Mouse (Mus musculus) neural tube, embryonic 15.5 days (tissue): ENCODE measurements around the gene Rbm19. TPM values are rescaled to one million over a fixed set of nuclear protein-coding genes. Genes with fewer than 3 reads are reported as not detected.
A peak's percentile ranks its signal among the peaks of the same experiment; 100 is the strongest.
"Not testable (repeated sequence)": the region's sequence is repeated elsewhere in the genome, so short reads cannot be mapped to it uniquely, and the experiment has no call there.

ENCODE experiments used
- ATAC-seq: fragments of 200-750 bp; cut with Nextera tagmentation; 2 replicates; pipeline ENCODE4 v1.8.0; 2017; ENCODE audit warnings: mild to moderate bottlenecking, moderate TSS enrichment, moderate library complexity; ENCODE audit not compliant: low FRiP score
- H3K27ac ChIP-seq: fragments of 300-500 bp; sonication (generic); replicated peaks from 2 replicates; pipeline ENCODE4 v1.5.1; 2015; ENCODE audit warnings: mild to moderate bottlenecking, inconsistent platforms
- H3K27me3 ChIP-seq: fragments of 300-500 bp; sonication (generic); replicated peaks from 2 replicates; pipeline ENCODE4 v1.6.1; 2015; ENCODE audit warnings: inconsistent platforms
- H3K36me3 ChIP-seq: fragments of 300-500 bp; sonication (generic); 2 replicates; pipeline ENCODE4 v1.6.1; 2015; ENCODE audit warnings: inconsistent platforms
- H3K4me1 ChIP-seq: fragments of 300-500 bp; sonication (generic); 2 replicates; pipeline ENCODE4 v1.6.1; 2015; ENCODE audit warnings: inconsistent platforms
- H3K4me2 ChIP-seq: fragments of 300-500 bp; sonication (generic); 2 replicates; pipeline ENCODE4 v1.6.1; 2015; ENCODE audit warnings: inconsistent platforms, mild to moderate bottlenecking, moderate library complexity
- H3K4me3 ChIP-seq: fragments of 300-500 bp; sonication (generic); replicated peaks from 2 replicates; pipeline ENCODE4 v1.5.1; 2015; ENCODE audit warnings: mild to moderate bottlenecking, inconsistent platforms
- H3K9ac ChIP-seq: fragments of 300-500 bp; sonication (generic); replicated peaks from 2 replicates; pipeline ENCODE4 v1.6.1; 2015; ENCODE audit warnings: mild to moderate bottlenecking, inconsistent platforms
- H3K9me3 ChIP-seq: fragments of 300-500 bp; sonication (generic); replicated peaks from 2 replicates; pipeline ENCODE4 v1.6.1; 2016; ENCODE audit warnings: inconsistent platforms
- WGBS: fragments of 180-500 bp; shearing (Covaris S2); methylation state at CpG from one replicate; pipeline ENCODE4 v1.1.7; 2015; ENCODE audit warnings: mixed read lengths; 5-methylcytosine and 5-hydroxymethylcytosine counted together
- polyA plus RNA-seq: library from polyadenylated mRNA; unstranded; fragments of >200 nt; fragmentation: Nextera tagmentation; extraction: Ambion mirVana; gene quantifications from 2 replicates; pipeline ENCODE4 v1.2.1, GENCODE M21; 2015

The Rbm19 gene
- polyA plus RNA-seq, 1 experiment from 2014 or later = 18.7 TPM

DNA sequence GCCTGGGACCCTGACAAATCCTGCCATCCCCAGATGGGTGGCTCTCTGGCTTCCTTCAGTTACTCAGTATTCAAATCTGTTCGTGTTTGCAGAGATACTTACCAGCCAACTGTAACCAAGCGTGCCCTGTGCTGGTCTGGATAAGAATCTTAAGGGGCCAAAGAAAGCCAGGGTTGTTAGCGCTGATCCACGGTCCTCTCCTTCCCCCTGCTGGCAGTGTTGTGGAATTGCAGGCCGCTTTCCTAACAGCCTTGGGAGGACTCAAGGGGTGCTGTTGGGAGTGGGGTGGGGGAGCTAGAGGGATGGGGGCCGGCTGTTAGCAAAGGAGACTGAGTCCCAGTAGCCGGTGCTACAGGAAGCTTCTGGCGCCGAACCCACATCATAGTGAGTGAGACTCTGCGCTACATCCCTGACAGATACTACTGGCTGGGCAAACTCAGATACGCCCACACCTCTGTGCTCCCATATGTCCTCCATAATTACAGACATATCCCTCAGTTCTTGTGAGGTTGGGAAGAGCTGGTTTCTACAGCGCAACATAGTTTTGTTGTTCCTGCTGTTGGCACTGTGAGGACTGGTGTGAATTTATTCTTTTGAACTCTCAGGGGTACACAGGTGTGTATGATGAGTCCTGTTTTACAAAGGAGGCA is 9.7 kb upstream of the Rbm19 start:
- Histone ChIP-seq H3K4me2 (no peak overlapping the region), H3K36me3 (no peaks in the 10 kb centered on the region), H3K27ac (no peak overlapping the region), H3K9me3 (no peaks in the 10 kb centered on the region), H3K27me3 (peaks cover 12% of the 10 kb centered on the region; the same call in 1 of the 2 replicates), H3K9ac (no peak overlapping the region), H3K4me1 (no peaks in the 10 kb centered on the region), H3K4me3 (no peak overlapping the region)
- 35% methylated on average over 12 of the region's 12 CpGs for WGBS
- ATAC-seq = no peak

DNA sequence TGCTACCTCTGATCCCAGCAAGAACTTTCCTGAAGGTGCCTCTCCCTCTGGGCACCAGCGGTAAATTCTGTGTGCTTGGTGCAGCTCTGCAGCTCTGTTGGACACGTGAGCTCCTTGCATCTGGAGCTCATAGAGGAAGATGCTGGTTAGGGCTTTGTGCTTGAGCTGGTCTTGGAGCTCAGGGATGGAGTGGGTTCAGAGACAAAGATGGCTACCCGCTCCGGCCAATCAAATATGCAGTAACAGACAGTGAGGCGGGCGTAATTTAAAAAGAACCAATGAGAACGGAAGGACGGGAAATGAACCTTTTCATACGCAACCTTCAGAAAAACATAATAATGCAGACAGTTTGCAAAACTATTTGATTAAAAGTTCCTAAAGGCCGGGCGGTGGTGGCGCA is 1.9 kb upstream of the Rbm19 start:
- ATAC-seq = no peak
- Histone ChIP-seq H3K9ac (no peak overlapping the region), H3K27me3 (no peaks in the 10 kb centered on the region; the same call in 1 of the 2 replicates), H3K9me3 (no peaks in the 10 kb centered on the region), H3K4me3 (no peak overlapping the region), H3K27ac (no peak overlapping the region), H3K36me3 (peaks cover 8% of the 10 kb centered on the region), H3K4me2 (no peak overlapping the region), H3K4me1 (peaks cover 8% of the 10 kb centered on the region)
- WGBS = 85% methylated on average over 12 of the region's 12 CpGs

DNA sequence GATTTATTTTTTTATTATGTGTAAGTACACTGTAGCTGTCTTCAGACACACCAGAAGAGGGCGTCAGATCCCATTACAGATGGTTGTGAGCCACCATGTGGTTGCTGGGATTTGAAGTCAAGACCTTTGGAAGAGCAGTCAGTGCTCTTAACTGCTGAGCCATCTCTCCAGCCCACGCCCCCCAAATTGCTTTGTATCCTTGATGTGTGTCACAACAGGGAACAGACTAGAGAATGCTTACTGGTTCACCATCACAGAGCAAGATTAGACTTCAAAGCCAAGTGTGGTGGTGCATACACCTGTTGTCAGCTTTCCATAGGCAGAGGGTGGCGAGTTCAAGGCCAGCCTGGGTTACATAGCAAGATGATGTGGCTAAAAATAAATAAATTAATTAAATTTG is 896 bp downstream of the Rbm19 start:
- Histone ChIP-seq H3K4me2 (peak overlapping the region; percentile 94), H3K4me3 (peak overlapping the region; percentile 83), H3K36me3 (peaks cover 36% of the 10 kb centered on the region)
- 52% methylated on average over 3 of the region's 3 CpGs for WGBS
- not testable (repeated sequence) for ATAC-seq, H3K9me3 ChIP-seq, H3K9ac ChIP-seq, H3K27me3 ChIP-seq, H3K4me1 ChIP-seq, H3K27ac ChIP-seq

DNA sequence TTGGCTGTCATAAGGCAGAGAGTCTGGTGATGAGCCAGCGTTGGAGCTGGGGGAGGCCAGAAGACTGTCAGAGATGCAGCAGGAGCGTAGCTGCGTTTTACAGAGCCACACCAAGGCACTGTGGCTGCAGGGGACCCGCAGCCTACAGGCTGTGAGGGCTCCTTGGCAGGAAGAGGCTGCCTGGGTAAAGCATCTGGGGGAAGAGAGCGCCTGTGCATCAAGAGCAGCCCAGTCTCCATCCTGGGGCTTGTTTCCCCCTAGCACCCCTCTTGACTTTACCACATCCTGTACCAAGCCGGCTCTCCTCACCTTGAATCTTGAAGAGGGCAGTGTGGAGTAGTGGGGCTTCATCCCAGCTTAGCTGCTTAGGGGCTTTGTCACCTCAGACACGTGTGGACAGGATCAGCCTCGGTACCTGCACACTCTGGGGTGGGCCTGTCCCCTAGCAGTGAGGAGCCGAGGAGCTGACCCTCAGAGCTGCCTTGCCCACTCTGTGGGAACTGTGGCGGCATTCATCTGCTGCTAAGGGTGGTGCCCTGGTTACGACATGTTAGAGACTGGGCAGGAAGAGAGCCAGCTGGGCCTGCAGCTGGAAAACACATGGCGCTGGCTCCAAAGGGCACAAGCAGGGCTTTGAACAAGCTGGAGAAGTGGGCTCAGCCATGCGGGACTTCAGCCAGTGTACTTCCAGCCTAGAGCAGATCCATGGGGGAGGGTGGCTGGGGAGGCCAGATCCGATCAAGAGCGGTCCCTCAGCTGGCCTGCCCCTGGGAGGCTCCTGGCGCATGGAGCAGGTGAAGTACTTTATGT is 8.8 kb downstream of the Rbm19 start:
- no peaks in the 10 kb centered on the region for H3K9me3 ChIP-seq
- no peaks in the 10 kb centered on the region for H3K4me1 ChIP-seq
- WGBS = 89% methylated on average over 16 of the region's 16 CpGs
- H3K27me3 ChIP-seq = no peaks in the 10 kb centered on the region
- H3K4me2 ChIP-seq = no peak overlapping the region
- H3K9ac ChIP-seq = no peak overlapping the region
- no peak overlapping the region for H3K4me3 ChIP-seq
- peaks cover 86% of the 10 kb centered on the region for H3K36me3 ChIP-seq
- no peak for ATAC-seq
- no peak overlapping the region for H3K27ac ChIP-seq

DNA sequence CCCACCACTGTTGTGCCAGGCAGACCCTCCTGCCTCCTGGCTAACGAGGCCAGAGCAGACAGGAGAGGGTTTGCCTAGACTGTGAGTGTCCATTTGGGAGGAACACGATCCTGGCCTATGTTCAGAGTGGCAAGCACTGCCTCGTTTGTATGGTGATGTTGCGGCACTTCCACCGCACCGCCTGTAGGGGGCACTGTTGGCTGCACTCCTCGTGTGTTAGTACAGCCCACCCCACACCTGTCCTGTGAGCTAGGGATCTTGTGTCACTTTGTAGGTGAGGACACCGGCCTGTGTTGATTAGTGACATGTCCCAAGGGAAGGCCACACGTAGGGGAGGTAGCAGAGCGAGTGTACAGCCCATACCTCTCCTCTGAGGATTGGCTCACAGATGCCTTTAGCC is 11.4 kb downstream of the Rbm19 start:
- H3K36me3 ChIP-seq = peaks cover 66% of the 10 kb centered on the region
- H3K4me1 ChIP-seq = no peaks in the 10 kb centered on the region
- H3K9ac ChIP-seq = no peak overlapping the region
- no peaks in the 10 kb centered on the region for H3K27me3 ChIP-seq
- WGBS = 55% methylated on average over 10 of the region's 10 CpGs
- ATAC-seq = no peak
- H3K4me2 ChIP-seq = no peak overlapping the region
- H3K9me3 ChIP-seq = no peaks in the 10 kb centered on the region
- H3K4me3 ChIP-seq = no peak overlapping the region
- no peak overlapping the region for H3K27ac ChIP-seq

DNA sequence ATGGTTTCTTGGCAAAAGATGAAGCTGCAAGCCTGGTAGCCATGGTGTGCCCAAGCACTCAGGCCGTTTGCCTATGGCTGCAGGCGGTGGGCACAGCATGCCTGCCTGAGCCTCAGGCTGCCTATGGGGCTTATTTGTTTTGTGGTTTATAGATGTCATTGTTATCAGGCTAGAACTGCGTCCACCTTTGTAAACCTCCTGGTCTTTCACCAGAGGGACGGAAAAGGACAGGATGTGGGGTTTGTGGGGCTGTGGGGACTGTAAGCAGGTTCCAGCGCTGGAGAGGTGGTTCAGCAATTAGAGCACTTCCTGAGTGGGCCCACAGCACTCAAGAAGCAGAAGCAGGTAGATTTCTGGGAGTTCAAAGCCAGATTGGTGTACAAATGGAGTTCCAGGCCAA is 12.2 kb downstream of the Rbm19 start:
- H3K4me1 ChIP-seq = no peaks in the 10 kb centered on the region
- no peaks in the 10 kb centered on the region for H3K27me3 ChIP-seq
- H3K27ac ChIP-seq = no peak overlapping the region
- peaks cover 62% of the 10 kb centered on the region for H3K36me3 ChIP-seq
- no peak overlapping the region for H3K4me3 ChIP-seq
- 82% methylated on average over 5 of the region's 5 CpGs for WGBS
- no peak for ATAC-seq
- H3K9me3 ChIP-seq = no peaks in the 10 kb centered on the region
- H3K9ac ChIP-seq = no peak overlapping the region
- H3K4me2 ChIP-seq = no peak overlapping the region

DNA sequence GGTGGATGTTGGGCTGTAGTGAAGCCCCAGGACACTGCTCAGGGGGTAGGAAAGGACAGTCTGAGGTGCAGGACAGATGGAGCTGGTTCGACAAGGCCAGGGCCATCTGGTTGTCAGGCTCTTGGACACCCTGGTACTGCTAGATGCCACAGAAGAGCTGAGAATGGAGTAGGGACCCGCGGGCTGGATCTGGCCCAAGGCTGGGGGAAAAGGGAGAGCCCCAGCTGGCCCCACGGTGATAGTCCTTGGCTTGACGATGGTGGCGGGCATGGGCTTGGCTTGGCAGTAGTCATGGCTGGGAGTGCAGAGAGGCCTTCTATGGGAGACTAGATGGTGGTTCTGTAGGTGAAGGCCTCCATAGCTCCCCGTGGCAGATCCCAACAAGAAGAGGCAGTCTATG is 12.8 kb downstream of the Rbm19 start:
- Histone ChIP-seq H3K27ac (no peak overlapping the region), H3K4me2 (no peak overlapping the region), H3K27me3 (no peaks in the 10 kb centered on the region), H3K4me1 (no peaks in the 10 kb centered on the region), H3K36me3 (peaks cover 57% of the 10 kb centered on the region), H3K9me3 (no peaks in the 10 kb centered on the region), H3K4me3 (no peak overlapping the region), H3K9ac (no peak overlapping the region)
- ATAC-seq = no peak
- 95% methylated on average over 7 of the region's 7 CpGs for WGBS

DNA sequence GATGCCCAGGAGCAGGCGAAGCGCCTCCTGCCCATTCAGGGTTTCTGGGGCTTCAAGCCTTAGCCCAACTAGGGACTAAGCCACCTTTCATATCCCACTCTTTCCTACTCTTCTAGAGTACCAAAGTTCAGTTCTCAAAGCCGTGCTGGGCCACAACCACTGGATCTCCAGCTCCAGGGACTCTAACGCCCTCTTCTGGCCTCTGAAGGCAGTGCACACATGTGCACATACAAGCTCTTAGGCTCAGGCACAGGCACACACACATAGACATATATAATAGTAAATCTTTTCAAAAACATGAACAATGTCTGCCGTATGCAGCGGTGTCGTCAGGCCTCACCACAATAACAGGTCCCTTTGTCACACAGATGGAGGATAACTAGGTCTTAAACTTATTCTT is 13.5 kb downstream of the Rbm19 start:
- Histone ChIP-seq H3K9ac (no peak overlapping the region), H3K4me3 (no peak overlapping the region), H3K4me2 (no peak overlapping the region), H3K4me1 (no peaks in the 10 kb centered on the region), H3K36me3 (peaks cover 50% of the 10 kb centered on the region), H3K27me3 (no peaks in the 10 kb centered on the region), H3K9me3 (no peaks in the 10 kb centered on the region), H3K27ac (no peak overlapping the region)
- WGBS = 88% methylated on average over 7 of the region's 7 CpGs
- ATAC-seq = no peak

DNA sequence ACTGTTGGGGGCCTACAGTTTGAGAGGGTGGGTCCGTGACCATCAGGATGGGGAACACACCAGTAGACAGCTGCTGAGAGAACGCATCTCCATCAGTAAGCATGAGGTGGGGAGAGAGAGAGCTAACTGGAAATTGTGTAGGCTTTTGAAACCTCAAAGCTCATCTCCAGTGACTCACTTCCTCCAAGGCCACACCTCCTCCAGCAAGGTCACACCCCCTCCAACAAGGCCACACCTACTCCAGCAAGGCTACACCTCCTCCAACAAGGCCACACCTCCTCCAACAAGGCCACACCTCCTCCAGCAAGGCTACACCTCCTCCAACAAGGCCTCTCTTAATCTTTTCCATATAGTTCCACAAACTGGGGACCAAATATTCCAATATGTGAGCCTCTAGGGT is 13.9 kb downstream of the Rbm19 start:
- ATAC-seq = no peak
- peaks cover 46% of the 10 kb centered on the region for H3K36me3 ChIP-seq

DNA sequence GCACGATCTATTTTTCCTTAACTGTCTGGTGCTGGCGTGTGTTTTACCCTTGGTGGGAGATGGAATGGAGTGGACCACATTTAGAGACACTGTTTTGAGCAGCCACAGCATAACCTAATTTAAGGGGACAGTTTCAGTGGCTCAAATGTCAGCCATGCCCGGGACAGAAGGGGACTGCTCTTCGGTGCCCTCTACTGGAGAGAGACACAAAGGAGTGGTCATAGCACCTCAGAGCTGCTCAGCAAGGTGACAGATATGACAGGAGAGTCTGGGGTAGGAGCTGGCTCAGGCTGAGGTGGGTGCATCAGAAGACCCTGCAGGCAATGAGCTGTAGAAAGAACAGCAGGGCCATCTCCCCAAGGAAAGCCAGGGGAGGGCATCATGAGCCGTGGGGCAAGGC is 15.3 kb downstream of the Rbm19 start:
- ATAC-seq = no peak
- Histone ChIP-seq H3K4me1 (peaks cover 7% of the 10 kb centered on the region), H3K36me3 (peaks cover 33% of the 10 kb centered on the region), H3K4me2 (no peak overlapping the region), H3K4me3 (no peak overlapping the region), H3K27me3 (no peaks in the 10 kb centered on the region), H3K27ac (no peak overlapping the region), H3K9me3 (no peaks in the 10 kb centered on the region), H3K9ac (no peak overlapping the region)
- 64% methylated on average over 5 of the region's 5 CpGs for WGBS

More for the DNA sequence above, 13.9 kb downstream of the Rbm19 start:
- H3K9ac ChIP-seq = no peak overlapping the region
- H3K27me3 ChIP-seq = no peaks in the 10 kb centered on the region
- H3K9me3 ChIP-seq = no peaks in the 10 kb centered on the region
- H3K4me1 ChIP-seq = no peaks in the 10 kb centered on the region
- WGBS = 84% methylated on average over 2 of the region's 2 CpGs
- H3K4me2 ChIP-seq = no peak overlapping the region
- H3K4me3 ChIP-seq = no peak overlapping the region
- H3K27ac ChIP-seq = no peak overlapping the region

DNA sequence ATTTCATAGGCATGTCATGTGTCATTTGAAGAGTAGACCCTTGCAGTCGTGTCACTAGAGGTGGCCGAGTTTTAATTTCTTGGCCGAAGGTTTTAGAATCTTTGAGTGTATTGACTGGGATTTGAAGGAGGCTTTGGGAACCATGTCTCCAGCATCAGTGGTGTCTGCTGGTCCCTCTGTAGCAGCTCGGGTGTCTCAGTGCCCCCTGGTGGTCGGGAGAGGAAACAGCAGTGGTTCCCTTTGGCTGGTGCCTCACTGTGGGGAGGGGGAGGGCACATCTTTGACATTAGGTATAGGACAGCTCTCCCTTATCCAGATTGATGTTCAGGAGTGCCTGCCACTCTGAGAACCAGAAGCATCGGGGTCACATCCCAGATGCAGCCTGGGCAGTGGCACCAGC is 17.7 kb downstream of the Rbm19 start:
- H3K27ac ChIP-seq = no peak overlapping the region
- peaks cover 18% of the 10 kb centered on the region for H3K36me3 ChIP-seq
- H3K4me1 ChIP-seq = peaks cover 7% of the 10 kb centered on the region
- no peak overlapping the region for H3K9ac ChIP-seq
- no peak overlapping the region for H3K4me3 ChIP-seq
- no peaks in the 10 kb centered on the region for H3K27me3 ChIP-seq
- H3K9me3 ChIP-seq = no peaks in the 10 kb centered on the region
- no peak for ATAC-seq
- WGBS = 42% methylated on average over 6 of the region's 6 CpGs
- H3K4me2 ChIP-seq = no peak overlapping the region

DNA sequence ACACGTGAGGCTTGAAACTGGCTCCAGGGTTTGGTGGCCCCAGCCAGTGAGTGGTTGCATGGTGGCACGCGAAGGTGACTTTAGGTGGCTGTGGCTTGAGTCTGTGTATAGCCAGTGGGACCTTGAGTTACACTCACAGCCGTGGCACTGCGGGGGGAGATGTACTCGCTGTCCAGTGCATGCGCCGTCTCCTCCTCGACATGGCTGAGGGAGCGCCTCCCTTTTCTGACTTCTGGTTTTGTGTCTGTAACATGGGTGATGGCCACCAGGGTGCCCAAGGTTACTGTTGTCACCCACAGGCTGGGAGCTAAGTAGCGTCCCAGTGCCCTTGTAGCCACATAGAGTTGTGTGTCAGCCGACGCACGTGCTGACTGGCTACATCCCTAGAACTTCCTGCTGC is 19.1 kb downstream of the Rbm19 start:
- H3K4me2 ChIP-seq = no peak overlapping the region
- no peak overlapping the region for H3K9ac ChIP-seq
- H3K4me1 ChIP-seq = peaks cover 7% of the 10 kb centered on the region
- H3K27ac ChIP-seq = no peak overlapping the region
- no peak for ATAC-seq
- H3K36me3 ChIP-seq = peaks cover 11% of the 10 kb centered on the region; the same call in 1 of the 2 replicates
- H3K4me3 ChIP-seq = no peak overlapping the region
- H3K27me3 ChIP-seq = no peaks in the 10 kb centered on the region
- H3K9me3 ChIP-seq = no peaks in the 10 kb centered on the region
- WGBS = 94% methylated on average over 14 of the region's 14 CpGs
